Mouse (Mus musculus): ENCODE data around the gene Ckap5. TPM values are rescaled to one million over a fixed set of nuclear protein-coding genes. Genes with fewer than 3 reads are reported as not detected.
A peak's percentile ranks its signal among the peaks of the same experiment; 100 is the strongest.

The Ckap5 gene
- polyA plus RNA-seq, 1 experiment = 4.6 TPM

DNA sequence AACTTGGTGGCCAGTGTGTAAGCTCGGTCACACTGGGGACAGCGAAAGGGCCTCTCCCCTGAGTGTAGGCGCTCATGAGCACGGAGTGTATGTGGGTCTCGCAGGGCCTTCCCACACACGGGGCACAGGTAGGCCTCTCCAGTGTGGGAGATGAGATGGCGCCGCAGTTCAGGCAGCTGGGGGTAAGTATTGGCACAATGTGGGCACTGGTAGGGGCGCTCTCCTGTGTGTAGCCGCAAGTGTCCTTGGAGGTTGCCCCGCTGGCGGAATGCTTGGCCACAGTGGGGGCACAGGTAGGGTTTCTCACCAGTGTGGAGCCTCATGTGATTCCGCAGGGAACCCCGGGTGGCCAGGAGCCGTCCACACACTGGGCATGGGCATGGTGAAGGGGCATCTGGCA is 118.8 kb downstream of the Ckap5 start:
- WGBS = 93% methylated on average over 15 of the region's 15 CpGs
- TF ChIP-seq CTCF (IDR thresholded peaks at IDR 0.05; ENCODE audit: extremely low read depth, insufficient read depth, insufficient read length, insufficient replicate concordance) = no peak
- TF ChIP-seq POLR2A (IDR thresholded peaks at IDR 0.05; ENCODE audit: low read depth, low read length) = no peak
- Histone ChIP-seq H3K4me1 (ENCODE audit: control insufficient read depth, insufficient read depth, insufficient read length) (0 out of 2 replicates have a peak, but pooled peaks cover 2% of the 10 kb centered on the region), H3K27me3 (ENCODE audit: control insufficient read depth, insufficient read depth, low read length) (no peaks in the 10 kb centered on the region), H3K27ac (ENCODE audit: insufficient read depth, low read length) (peak overlapping the region; percentile 42; the same call in 1 of the 2 replicates), H3K4me3 (ENCODE audit: extremely low read depth, insufficient read depth, insufficient read length) (no peak overlapping the region), H3K36me3 (ENCODE audit: control insufficient read depth, insufficient read depth, low read length) (peaks cover 18% of the 10 kb centered on the region)
- no peak for DNase-seq (ENCODE audit: low read depth in 1 of 2, low spot score in 2 of 2)

GRCm38 (mm10) chr2:91645811-91646210 is 119.2 kb downstream of the Ckap5 start:
- Histone ChIP-seq H3K27me3 (ENCODE audit: control insufficient read depth, insufficient read depth, low read length) (no peaks in the 10 kb centered on the region), H3K36me3 (ENCODE audit: control insufficient read depth, insufficient read depth, low read length) (peaks cover 18% of the 10 kb centered on the region), H3K4me3 (ENCODE audit: extremely low read depth, insufficient read depth, insufficient read length) (no peak overlapping the region), H3K27ac (ENCODE audit: insufficient read depth, low read length) (peak overlapping the region; percentile 42), H3K4me1 (ENCODE audit: control insufficient read depth, insufficient read depth, insufficient read length) (0 out of 2 replicates have a peak, but pooled peaks cover 2% of the 10 kb centered on the region)
- DNase-seq (ENCODE audit: low read depth in 1 of 2, low spot score in 2 of 2) = no peak
- WGBS = 73% methylated on average over 11 of the region's 11 CpGs
- no peak for TF ChIP-seq CTCF (IDR thresholded peaks at IDR 0.05; ENCODE audit: extremely low read depth, insufficient read depth, insufficient read length, insufficient replicate concordance)
- no peak for TF ChIP-seq POLR2A (IDR thresholded peaks at IDR 0.05; ENCODE audit: low read depth, low read length)

- 38% methylated on average over 1 of the region's 1 CpGs for WGBS
- peaks cover 18% of the 10 kb centered on the region for H3K36me3 ChIP-seq (ENCODE audit: control insufficient read depth, insufficient read depth, low read length)
- TF ChIP-seq POLR2A (IDR thresholded peaks at IDR 0.05; ENCODE audit: low read depth, low read length) (no peak), CTCF (IDR thresholded peaks at IDR 0.05; ENCODE audit: extremely low read depth, insufficient read depth, insufficient read length, insufficient replicate concordance) (peak; percentile 39; the same call in 1 of the 2 replicates)
- no peaks in the 10 kb centered on the region for H3K27me3 ChIP-seq (ENCODE audit: control insufficient read depth, insufficient read depth, low read length)
- H3K4me1 ChIP-seq (ENCODE audit: control insufficient read depth, insufficient read depth, insufficient read length) = peaks cover 5% of the 10 kb centered on the region; the same call in 1 of the 2 replicates
- no peak overlapping the region for H3K4me3 ChIP-seq (ENCODE audit: extremely low read depth, insufficient read depth, insufficient read length)
- DNase-seq (ENCODE audit: low read depth in 1 of 2, low spot score in 2 of 2) = peak; percentile 41 to 60
- H3K27ac ChIP-seq (ENCODE audit: insufficient read depth, low read length) = no peak overlapping the region
Observed at GRCm38 (mm10) chr2:91646733-91647132, 120.2 kb downstream of the Ckap5 start.

GRCm38 (mm10) chr2:91649152-91649551 is 122.6 kb downstream of the Ckap5 start:
- WGBS = 4% methylated on average over 15 of the region's 15 CpGs
- peaks cover 5% of the 10 kb centered on the region; the same call in 1 of the 2 replicates for H3K4me1 ChIP-seq (ENCODE audit: control insufficient read depth, insufficient read depth, insufficient read length)
- peaks cover 22% of the 10 kb centered on the region for H3K36me3 ChIP-seq (ENCODE audit: control insufficient read depth, insufficient read depth, low read length)
- TF ChIP-seq POLR2A (IDR thresholded peaks at IDR 0.05; ENCODE audit: low read depth, low read length) (no peak), CTCF (IDR thresholded peaks at IDR 0.05; ENCODE audit: extremely low read depth, insufficient read depth, insufficient read length, insufficient replicate concordance) (no peak)
- H3K27me3 ChIP-seq (ENCODE audit: control insufficient read depth, insufficient read depth, low read length) = no peaks in the 10 kb centered on the region
- H3K27ac ChIP-seq (ENCODE audit: insufficient read depth, low read length) = peak overlapping the region; percentile 93; the same call in 1 of the 2 replicates
- H3K4me3 ChIP-seq (ENCODE audit: extremely low read depth, insufficient read depth, insufficient read length) = peak overlapping the region; percentile 83
- no peak for DNase-seq (ENCODE audit: low read depth in 1 of 2, low spot score in 2 of 2)

DNA sequence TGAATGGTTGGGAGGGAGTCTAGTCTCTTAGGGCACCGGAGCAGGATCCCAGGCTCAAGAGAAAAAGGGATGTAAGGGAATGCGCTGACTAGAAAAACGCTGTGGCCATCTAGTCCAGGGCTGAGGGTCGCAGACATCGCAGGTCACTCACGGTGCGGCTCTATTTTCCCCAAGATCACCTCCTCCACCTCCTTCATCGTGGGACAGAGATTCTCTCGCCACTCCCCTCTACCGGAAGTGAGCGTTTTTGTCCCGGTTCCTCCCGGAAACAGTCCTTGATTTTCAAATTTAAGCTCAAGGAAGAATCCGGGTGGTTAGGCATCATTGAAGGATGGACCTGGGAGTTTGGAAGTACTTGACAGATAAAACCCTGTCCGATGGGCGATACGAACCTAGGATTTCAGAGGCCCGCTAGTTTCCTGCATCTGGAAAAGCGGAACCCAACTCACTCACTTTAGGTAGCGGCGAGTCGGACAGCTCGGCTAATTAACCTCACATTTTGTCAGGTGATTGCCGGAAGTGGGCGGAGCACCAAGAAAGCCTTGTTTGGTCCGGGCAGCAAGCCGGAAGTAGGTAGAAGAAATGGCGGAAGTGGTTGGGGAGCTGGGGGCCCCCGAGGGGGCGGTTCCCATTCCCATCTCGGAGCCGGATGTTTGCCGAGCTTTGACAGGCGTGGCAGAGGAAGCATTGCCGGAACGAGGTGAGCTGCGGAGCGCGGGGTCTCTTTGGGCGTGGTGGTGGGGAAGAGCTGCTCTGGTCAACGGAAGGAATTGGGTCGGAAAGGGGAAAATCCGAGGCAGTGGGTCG is 123.2 kb downstream of the Ckap5 start, which contains the start of the genes Zfp408 and Arhgap1:
Gene Zfp408 (minus strand): TSS at position 239 of the 807 bp plus-strand sequence.
Gene Arhgap1 (plus strand): TSS at position 308 of the 807 bp plus-strand sequence.
- peak; percentile 93 to 98 for DNase-seq (ENCODE audit: low read depth in 1 of 2, low spot score in 2 of 2)
- Histone ChIP-seq H3K27me3 (ENCODE audit: control insufficient read depth, insufficient read depth, low read length) (no peaks in the 10 kb centered on the region), H3K27ac (ENCODE audit: insufficient read depth, low read length) (peak within 1 kb of the TSS; percentile 93), H3K4me1 (ENCODE audit: control insufficient read depth, insufficient read depth, insufficient read length) (peaks cover 5% of the 10 kb centered on the region; the same call in 1 of the 2 replicates), H3K4me3 (ENCODE audit: extremely low read depth, insufficient read depth, insufficient read length) (peak within 1 kb of the TSS; percentile 83), H3K36me3 (ENCODE audit: control insufficient read depth, insufficient read depth, low read length) (peaks cover 23% of the 10 kb centered on the region)
- TF ChIP-seq POLR2A (IDR thresholded peaks at IDR 0.05; ENCODE audit: low read depth, low read length) (peak; percentile 17; the same call in 1 of the 2 replicates), CTCF (IDR thresholded peaks at IDR 0.05; ENCODE audit: extremely low read depth, insufficient read depth, insufficient read length, insufficient replicate concordance) (no peak)
- under 1% methylated on average over 44 of the region's 44 CpGs for WGBS

- no peak for TF ChIP-seq CTCF (IDR thresholded peaks at IDR 0.05; ENCODE audit: extremely low read depth, insufficient read depth, insufficient read length, insufficient replicate concordance)
- TF ChIP-seq POLR2A (IDR thresholded peaks at IDR 0.05; ENCODE audit: low read depth, low read length) = no peak
- Histone ChIP-seq H3K4me3 (ENCODE audit: extremely low read depth, insufficient read depth, insufficient read length) (peak overlapping the region; percentile 83), H3K4me1 (ENCODE audit: control insufficient read depth, insufficient read depth, insufficient read length) (peaks cover 2% of the 10 kb centered on the region; the same call in 1 of the 2 replicates), H3K27ac (ENCODE audit: insufficient read depth, low read length) (peak overlapping the region; percentile 84), H3K36me3 (ENCODE audit: control insufficient read depth, insufficient read depth, low read length) (peaks cover 23% of the 10 kb centered on the region), H3K27me3 (ENCODE audit: control insufficient read depth, insufficient read depth, low read length) (no peaks in the 10 kb centered on the region)
- 4% methylated on average over 16 of the region's 16 CpGs for WGBS
- DNase-seq (ENCODE audit: low read depth in 1 of 2, low spot score in 2 of 2) = no peak
Observed at GRCm38 (mm10) chr2:91650360-91650995, 123.9 kb downstream of the Ckap5 start.

Data from spleen, adult 2 months (tissue).